Mouse (Mus musculus) forebrain, postnatal 0 days (tissue): ENCODE data around the gene Tulp2. TPM values are rescaled to one million over a fixed set of nuclear protein-coding genes. Genes with fewer than 3 reads are reported as not detected.
"Not testable (repeated sequence)": the region's sequence is repeated elsewhere in the genome, so short reads cannot be mapped to it uniquely, and the experiment has no call there.

Experiments used
- ATAC-seq: fragments of 200-750 bp; cut with Nextera tagmentation; 2 replicates; pipeline ENCODE4 v1.8.0; 2017; ENCODE audit warnings: mild to moderate bottlenecking, moderate library complexity
- DNase-seq: peaks from one replicate; pipeline ENCODE4 v3.0.0-alpha.2; 2015
- H3K27ac ChIP-seq: fragments of 300-500 bp; sonication (generic); 2 replicates; pipeline ENCODE4 v1.5.1; 2014; ENCODE audit warnings: low read depth, mild to moderate bottlenecking, antibody characterized with exemption, low read length, moderate library complexity, mixed read lengths
- H3K27me3 ChIP-seq: fragments of 300-500 bp; sonication (generic); 2 replicates; pipeline ENCODE4 v1.6.1; 2014; ENCODE audit warnings: mild to moderate bottlenecking, low read length, mixed read lengths; ENCODE audit not compliant: insufficient read depth
- H3K36me3 ChIP-seq: fragments of 300-500 bp; sonication (generic); 2 replicates; pipeline ENCODE4 v1.6.1; 2014; ENCODE audit warnings: mild to moderate bottlenecking, moderate library complexity; ENCODE audit not compliant: insufficient read depth
- H3K4me1 ChIP-seq: fragments of 300-500 bp; sonication (generic); 2 replicates; pipeline ENCODE4 v1.6.1; 2014; ENCODE audit warnings: antibody characterized with exemption; ENCODE audit not compliant: insufficient read depth
- H3K4me2 ChIP-seq: fragments of 300-500 bp; sonication (generic); 2 replicates; pipeline ENCODE4 v1.6.1; 2014; ENCODE audit warnings: low read depth, mild to moderate bottlenecking, moderate library complexity
- H3K4me3 ChIP-seq: fragments of 300-500 bp; sonication (generic); 2 replicates; pipeline ENCODE4 v1.5.1; 2014; ENCODE audit warnings: low read depth, low read length, mixed read lengths
- H3K9ac ChIP-seq: fragments of 300-500 bp; sonication (generic); 2 replicates; pipeline ENCODE4 v1.6.1; 2014; ENCODE audit warnings: mild to moderate bottlenecking
- H3K9me3 ChIP-seq: fragments of 300-500 bp; sonication (generic); 2 replicates; pipeline ENCODE4 v1.6.1; 2016; ENCODE audit warnings: low read length
- CTCF ChIP-seq: sonication (generic); IDR thresholded peaks from 2 replicates; pipeline ENCODE4 v1.5.1; 2016; ENCODE audit warnings: antibody characterized with exemption, control low read depth, low read depth
- WGBS: fragments of 180-500 bp; shearing (Covaris S2); extraction: QIAGEN DNeasy Blood & Tissue Kit; methylation state at CpG from one replicate; pipeline ENCODE4 v1.1.7; 2014; 5-methylcytosine and 5-hydroxymethylcytosine counted together
- polyA plus RNA-seq: library from polyadenylated mRNA; unstranded; fragments of >200 nt; fragmentation: Nextera tagmentation; extraction: Ambion mirVana; gene quantifications from 2 replicates; pipeline ENCODE4 v1.2.1, GENCODE M21; 2015
- total RNA-seq: library from RNA; depleted of rRNA; stranded (reverse); fragments of >200 nt; gene quantifications from 2 replicates; pipeline ENCODE4 v1.2.3, GENCODE M21; 2014

The Tulp2 gene
- total and polyA plus RNA-seq, 2 experiments from 2014 or later, result 0.07 to 0.19 TPM

- no peak overlapping the region for H3K4me3 ChIP-seq
- no peak for TF ChIP-seq CTCF
- no peaks in the 10 kb centered on the region for H3K4me1 ChIP-seq
Measured at GRCm38 (mm10) chr7:45476453-45476852, 5.2 kb upstream of the Tulp2 start.

DNA sequence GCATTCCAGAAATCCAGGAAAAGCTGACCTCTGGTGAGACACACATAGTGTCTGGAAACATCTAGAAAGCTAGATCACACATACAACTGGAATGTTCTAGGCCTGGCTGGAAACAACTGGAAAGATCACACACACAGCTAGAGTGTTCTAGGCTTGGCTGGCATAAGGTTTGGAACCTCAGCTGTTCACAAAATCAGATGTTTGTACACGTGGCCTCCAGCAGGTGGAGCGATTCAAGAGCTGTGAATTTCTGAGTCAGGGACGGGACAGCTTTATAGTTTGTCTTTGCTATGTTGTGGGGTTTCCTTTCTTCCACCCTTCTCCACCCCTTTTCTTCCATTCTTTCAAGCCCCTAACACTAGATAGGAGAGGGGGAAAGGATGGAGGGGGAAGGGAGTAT lies 4.7 kb upstream of the Tulp2 start:
- Histone ChIP-seq H3K4me2 (no peak overlapping the region), H3K27ac (no peak overlapping the region), H3K4me1 (no peaks in the 10 kb centered on the region), H3K4me3 (no peak overlapping the region), H3K9me3 (no peaks in the 10 kb centered on the region), H3K9ac (no peak overlapping the region), H3K27me3 (no peaks in the 10 kb centered on the region), H3K36me3 (no peaks in the 10 kb centered on the region)
- DNase-seq, result peak; percentile 82
- peak; percentile 80 for TF ChIP-seq CTCF
- 1% methylated on average over 3 of the region's 3 CpGs for WGBS
- ATAC-seq, result peak; percentile 71

More at GRCm38 (mm10) chr7:45476453-45476852, 5.2 kb upstream of the Tulp2 start:
- WGBS, result 39% methylated on average over 1 of the region's 1 CpGs
- H3K4me2 ChIP-seq, result no peak overlapping the region
- no peak overlapping the region for H3K27ac ChIP-seq
- no peaks in the 10 kb centered on the region for H3K27me3 ChIP-seq
- no peaks in the 10 kb centered on the region for H3K36me3 ChIP-seq
- no peak overlapping the region for H3K9ac ChIP-seq
- ATAC-seq (no peak), DNase-seq (no peak)
- no peaks in the 10 kb centered on the region for H3K9me3 ChIP-seq

GRCm38 (mm10) chr7:45478774-45479173 lies 2.9 kb upstream of the Tulp2 start:
- no peak overlapping the region for H3K27ac ChIP-seq
- ATAC-seq (no peak), DNase-seq (no peak)
- no peaks in the 10 kb centered on the region for H3K4me1 ChIP-seq
- no peak overlapping the region for H3K4me2 ChIP-seq
- no peaks in the 10 kb centered on the region for H3K27me3 ChIP-seq
- H3K4me3 ChIP-seq, result no peak overlapping the region
- no peak overlapping the region for H3K9ac ChIP-seq
- H3K36me3 ChIP-seq, result no peaks in the 10 kb centered on the region
- no peaks in the 10 kb centered on the region for H3K9me3 ChIP-seq
- TF ChIP-seq CTCF, result no peak
- 97% methylated on average over 7 of the region's 7 CpGs for WGBS

DNA sequence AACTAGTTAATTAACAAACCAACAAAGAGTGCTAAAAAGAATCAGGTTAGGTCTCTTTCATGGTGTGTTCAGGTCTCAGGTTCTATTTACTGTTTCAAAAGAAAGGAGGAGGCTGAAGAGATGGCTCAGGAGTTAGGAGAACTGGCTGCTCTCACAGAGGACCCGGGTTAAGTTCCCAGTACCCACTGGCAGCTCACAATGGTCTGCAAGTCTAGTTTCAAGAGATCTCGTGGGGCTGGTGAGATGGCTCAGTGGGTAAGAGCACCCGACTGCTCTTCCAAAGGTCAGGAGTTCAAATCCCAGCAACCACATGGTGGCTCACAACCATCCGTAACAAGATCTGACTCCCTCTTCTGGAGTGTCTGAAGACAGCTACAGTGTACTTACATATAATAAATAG lies 1.4 kb upstream of the Tulp2 start:
- H3K4me1 ChIP-seq, DNase-seq, H3K27ac ChIP-seq, H3K9ac ChIP-seq, H3K4me3 ChIP-seq, H3K9me3 ChIP-seq, H3K27me3 ChIP-seq, H3K36me3 ChIP-seq, H3K4me2 ChIP-seq, ATAC-seq: not testable (repeated sequence)
- WGBS, result 78% methylated on average over 3 of the region's 4 CpGs

DNA sequence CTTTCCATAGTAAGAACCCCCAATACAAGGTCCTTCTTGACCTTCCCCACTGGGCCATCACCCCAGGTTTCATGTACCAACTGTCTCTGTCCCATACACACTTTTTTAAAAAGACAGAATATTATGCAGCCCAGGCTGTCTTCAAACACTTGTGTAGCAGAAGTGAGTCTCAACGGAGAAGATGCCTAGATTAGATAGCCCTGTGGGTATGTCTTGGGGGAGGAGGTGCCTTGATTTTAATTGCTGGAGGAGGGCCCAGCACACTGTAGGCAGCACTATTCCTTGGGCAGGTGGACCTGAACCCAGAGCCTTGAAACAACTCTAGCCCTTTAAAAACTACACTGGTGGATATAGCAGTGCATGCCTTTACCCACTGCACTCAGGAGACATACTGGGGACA lies 489 bp downstream of the Tulp2 start:
- no peak overlapping the region for H3K9ac ChIP-seq
- no peaks in the 10 kb centered on the region for H3K27me3 ChIP-seq
- no peaks in the 10 kb centered on the region for H3K9me3 ChIP-seq
- no peaks in the 10 kb centered on the region for H3K36me3 ChIP-seq
- no peak for DNase-seq
- H3K4me1 ChIP-seq, result no peaks in the 10 kb centered on the region
- no peak overlapping the region for H3K27ac ChIP-seq
- no peak for TF ChIP-seq CTCF
- no peak for ATAC-seq
- H3K4me2 ChIP-seq, result no peak overlapping the region
- 89% methylated on average over 1 of the region's 1 CpGs for WGBS
- no peak overlapping the region for H3K4me3 ChIP-seq

DNA sequence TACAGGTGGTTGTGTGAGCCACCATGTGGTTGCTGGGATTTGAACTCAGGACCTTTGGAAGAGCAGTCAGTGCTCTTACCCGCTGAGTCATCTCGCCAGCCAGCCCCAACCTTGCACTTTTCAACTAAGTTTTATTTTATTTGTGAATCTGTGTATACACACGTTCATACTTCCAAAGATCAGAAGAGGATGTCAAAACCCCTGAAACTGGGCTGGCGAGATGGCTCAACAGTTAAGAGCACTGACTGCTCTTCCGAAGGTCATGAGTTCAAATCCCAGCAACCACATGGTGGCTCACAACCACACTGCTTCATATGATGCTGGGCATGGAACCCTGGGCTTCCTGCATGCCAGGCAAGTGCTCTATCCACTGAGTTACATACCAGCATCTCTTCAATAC lies 3.3 kb downstream of the Tulp2 start:
- not testable (repeated sequence) for DNase-seq, H3K4me3 ChIP-seq, H3K9ac ChIP-seq, ATAC-seq, H3K27ac ChIP-seq, H3K36me3 ChIP-seq, H3K27me3 ChIP-seq, H3K4me1 ChIP-seq, H3K9me3 ChIP-seq, H3K4me2 ChIP-seq
- WGBS, result 95% methylated on average over 5 of the region's 5 CpGs

- ATAC-seq, result no peak
- Histone ChIP-seq H3K9me3 (no peaks in the 10 kb centered on the region), H3K9ac (no peak overlapping the region), H3K4me2 (no peak overlapping the region), H3K4me1 (0 out of 2 replicates have a peak, but pooled peaks cover 6% of the 10 kb centered on the region), H3K27ac (no peak overlapping the region), H3K4me3 (no peak overlapping the region), H3K27me3 (no peaks in the 10 kb centered on the region), H3K36me3 (no peaks in the 10 kb centered on the region)
- 79% methylated on average over 7 of the region's 7 CpGs for WGBS
- TF ChIP-seq CTCF, result no peak
- DNase-seq, result no peak
Measured at GRCm38 (mm10) chr7:45486158-45486557, 4.5 kb downstream of the Tulp2 start.
